Comparison of ENCODE assay signal across 23 mouse cellular contexts in genomic region chr11:111732096-111732495, GRCm38 (mm10).
DNase-seq lines count a peak whose midpoint lies in the region; ATAC-seq lines count a peak whose summit lies in the region.
"Had no signal": no experiment of that assay in that cellular context is flagged by ENCODE, and none has a peak within 500 bp of the region (broad histone marks: within the 10 kb centered on the region; RNA-seq: fewer than 3 reads in every experiment).

No protein-coding gene starts in this region.

- H3K4me2 ChIP-seq in limb, embryonic 11.5 days (ENCODE audit: low read depth, severe bottlenecking): no peak overlapping the region
- H3K4me2 ChIP-seq: forebrain, embryonic 15.5 days; hindbrain, embryonic 12.5 days; limb, embryonic 15.5 days; liver, embryonic 15.5 days; neural tube, embryonic 12.5 days had no signal

- no peaks in the 10 kb centered on the region for H3K36me3 ChIP-seq in limb, embryonic 11.5 days (ENCODE audit: control insufficient read depth, insufficient read depth, low read length)
- H3K36me3 ChIP-seq: forebrain, embryonic 15.5 days; hindbrain, embryonic 12.5 days; limb, embryonic 15.5 days; liver, embryonic 15.5 days; midbrain, embryonic 10.5 days; neural tube, embryonic 12.5 days had no signal

- peak overlapping the region; percentile 17 for H3K27ac ChIP-seq in limb, embryonic 11.5 days (replicated peaks; ENCODE audit: low read depth, low read length)
- H3K27ac ChIP-seq: forebrain, embryonic 15.5 days; hindbrain, embryonic 12.5 days; limb, embryonic 15.5 days; liver, embryonic 15.5 days; macrophage; midbrain, embryonic 10.5 days; neural tube, embryonic 12.5 days had no signal

- peaks cover 3% of the 10 kb centered on the region; the same call in 1 of the 2 replicates for H3K4me1 ChIP-seq in limb, embryonic 11.5 days (ENCODE audit: control insufficient read depth, insufficient read depth, low read length)
- H3K4me1 ChIP-seq: forebrain, embryonic 15.5 days; hindbrain, embryonic 12.5 days; limb, embryonic 15.5 days; liver, embryonic 15.5 days; midbrain, embryonic 10.5 days; neural tube, embryonic 12.5 days had no signal

- no peaks in the 10 kb centered on the region for H3K9me3 ChIP-seq in limb, embryonic 11.5 days (ENCODE audit: control insufficient read depth, low read length)
- H3K9me3 ChIP-seq: forebrain, embryonic 15.5 days; hindbrain, embryonic 12.5 days; limb, embryonic 15.5 days; liver, embryonic 15.5 days; midbrain, embryonic 10.5 days; neural tube, embryonic 12.5 days had no signal

- peak; percentile 19 to 28 for DNase-seq in cerebellum, postnatal 10 days
- DNase-seq in cerebellum, postnatal 4 days (ENCODE audit: low spot score in 2 of 2): no peak
- DNase-seq in kidney, postnatal 4 days: peak; percentile 3 to 7
- DNase-seq in kidney, postnatal 10 days: no peak
- DNase-seq in embryo, embryonic 11 days: peak; percentile 22
- DNase-seq in limb, embryonic 11.5 days (ENCODE audit: low spot score): peak; percentile 77
- DNase-seq: adrenal gland, adult 8-10 months; cerebellum, adult 2 months; gastrocnemius, postnatal 14 days; heart, adult 11 months; kidney, postnatal 36 days; retina, postnatal 1 day; thymus, postnatal 36 days had no signal

- no peak overlapping the region for H3K4me3 ChIP-seq in limb, embryonic 11.5 days (ENCODE audit: low read depth, low read length)
- H3K4me3 ChIP-seq: forebrain, embryonic 15.5 days; hindbrain, embryonic 12.5 days; limb, embryonic 15.5 days; liver, embryonic 15.5 days; midbrain, embryonic 10.5 days; neural tube, embryonic 12.5 days had no signal

- ATAC-seq in limb, embryonic 11.5 days (ENCODE audit: insufficient number of reproducible peaks, low FRiP score, low TSS enrichment, low read depth): no peak
- no peak for ATAC-seq in megakaryocyte progenitor cell, adult 5-6 weeks (replicated peaks; ENCODE audit: poor library complexity)
- ATAC-seq: activated CD4-positive, CD25-positive, alpha-beta regulatory T cell, adult 4 months; forebrain, embryonic 15.5 days; intestine, postnatal 0 days had no signal

- 18% methylated on average over 8 of the region's 8 CpGs for WGBS in limb, embryonic 11.5 days

- H3K27me3 ChIP-seq in limb, embryonic 11.5 days (ENCODE audit: control insufficient read depth, insufficient read depth, low read length): no peaks in the 10 kb centered on the region
- H3K27me3 ChIP-seq: forebrain, embryonic 15.5 days; hindbrain, embryonic 12.5 days; limb, embryonic 15.5 days; liver, embryonic 15.5 days; neural tube, embryonic 12.5 days had no signal

- H3K9ac ChIP-seq in limb, embryonic 11.5 days (ENCODE audit: low read length): no peak overlapping the region
- H3K9ac ChIP-seq: forebrain, embryonic 15.5 days; hindbrain, embryonic 12.5 days; limb, embryonic 15.5 days; liver, embryonic 15.5 days; neural tube, embryonic 12.5 days had no signal

Comparison
In these comparisons a context has a peak if more than half of its experiments do, and no peak if none do; other contexts are left out.
1. DNase-seq: peak in cerebellum, postnatal 10 days (2 of 2), kidney, postnatal 4 days (2 of 2), embryo, embryonic 11 days (single experiment) and limb, embryonic 11.5 days (single experiment); none in cerebellum, postnatal 4 days (0 of 2) and kidney, postnatal 10 days (single experiment).